Mouse (Mus musculus) MEL (cell line): Measurements from ENCODE around the gene Akr1d1. TPM values are rescaled to one million over a fixed set of nuclear protein-coding genes. Genes with fewer than 3 reads are reported as not detected.

ENCODE experiments used
- DNase-seq: peaks from one replicate; pipeline ENCODE4 v3.0.0; 2011; ENCODE audit warnings: low read depth, low spot score
- H3K27ac ChIP-seq: 2 replicates; pipeline ENCODE4 v1.5.1; 2012; ENCODE audit warnings: low read depth, mild to moderate bottlenecking, control low read depth, low read length, moderate library complexity; ENCODE audit not compliant: control insufficient read depth
- H3K27me3 ChIP-seq, 2 experiments: fragments of 150-350 bp in 1 of 2; sonication (generic) in 1 of 2; 2 replicates each; pipeline ENCODE4 v1.6.1; 2012; ENCODE audit warnings: low read length in 2 of 2, mild to moderate bottlenecking in 2 of 2, improper control_type of control experiment in 1 of 2, moderate library complexity in 1 of 2; ENCODE audit not compliant: insufficient read depth in 2 of 2, control insufficient read depth in 1 of 2
- H3K36me3 ChIP-seq, 2 experiments: 2 replicates each; pipeline ENCODE4 v1.6.1; 2012 to 2014; ENCODE audit warnings: low read length in 2 of 2, improper control_type of control experiment in 1 of 2, inconsistent platforms in 1 of 2, mild to moderate bottlenecking in 1 of 2; ENCODE audit not compliant: insufficient read depth in 2 of 2, control insufficient read depth in 1 of 2
- H3K4me1 ChIP-seq, 2 experiments: fragments of 150-350 bp in 1 of 2; sonication (generic) in 1 of 2; 2 replicates each; pipeline ENCODE4 v1.6.1; 2012; ENCODE audit warnings: low read length in 2 of 2, improper control_type of control experiment in 1 of 2, mild to moderate bottlenecking in 1 of 2; ENCODE audit not compliant: insufficient read depth in 2 of 2, control insufficient read depth in 1 of 2
- H3K4me3 ChIP-seq, 2 experiments: fragments of 150-350 bp in 1 of 2; sonication (generic) in 1 of 2; 2 replicates each; pipeline ENCODE4 v1.5.1; 2012; ENCODE audit warnings: low read depth in 2 of 2, low read length in 2 of 2, mild to moderate bottlenecking in 2 of 2, moderate library complexity in 2 of 2, control low read depth in 1 of 2, improper control_type of control experiment in 1 of 2; ENCODE audit not compliant: control insufficient read depth in 1 of 2, insufficient read depth in 1 of 2
- H3K79me2 ChIP-seq: 2 replicates; pipeline ENCODE4 v1.6.1; 2012; ENCODE audit warnings: mild to moderate bottlenecking, low read length, moderate library complexity; ENCODE audit not compliant: control insufficient read depth, poor library complexity, insufficient read depth
- H3K9ac ChIP-seq: 2 replicates; pipeline ENCODE4 v1.6.1; 2012; ENCODE audit warnings: low read depth, mild to moderate bottlenecking, control low read depth, low read length, moderate library complexity; ENCODE audit not compliant: control insufficient read depth, poor library complexity, severe bottlenecking
- H3K9me3 ChIP-seq: fragments of 150-350 bp; sonication (generic); replicated peaks from 2 replicates; pipeline ENCODE4 v1.6.1; 2012; ENCODE audit warnings: mild to moderate bottlenecking, low read length, improper control_type of control experiment, moderate library complexity; ENCODE audit not compliant: insufficient read depth
- CHD2 ChIP-seq: IDR thresholded peaks from 2 replicates; pipeline ENCODE4 v1.6.1; 2011; ENCODE audit warnings: low read length, improper control_type of control experiment
- CTCF ChIP-seq, 3 experiments: IDR thresholded peaks in 2 of 3; conservative IDR thresholded peaks in 1 of 3; 2 replicates each; pipeline ENCODE4 v1.5.1; 2011 to 2012; ENCODE audit warnings: low read length in 3 of 3, low read depth in 2 of 3, mild to moderate bottlenecking in 2 of 3, improper control_type of control experiment in 1 of 3, inconsistent platforms in 1 of 3, mixed read lengths in 1 of 3, moderate library complexity in 1 of 3; ENCODE audit not compliant: control insufficient read depth in 1 of 3, insufficient read depth in 1 of 3, poor library complexity in 1 of 3, severe bottlenecking in 1 of 3
- ETS1 ChIP-seq: IDR thresholded peaks from 2 replicates; pipeline ENCODE4 v1.6.1; 2012; ENCODE audit warnings: low read depth, mild to moderate bottlenecking, inconsistent platforms, low read length, improper control_type of control experiment, moderate library complexity
- GABPA ChIP-seq: IDR thresholded peaks from 2 replicates; pipeline ENCODE4 v1.6.1; 2012; ENCODE audit warnings: low read depth, mild to moderate bottlenecking, inconsistent platforms, low read length, improper control_type of control experiment, moderate library complexity
- JUND ChIP-seq: IDR thresholded peaks from 2 replicates; pipeline ENCODE4 v1.6.1; 2011; ENCODE audit warnings: low read depth, mild to moderate bottlenecking, improper control_type of control experiment, low read length
- KAT2A ChIP-seq: conservative IDR thresholded peaks from 2 replicates; pipeline ENCODE4 v1.6.1; 2012; ENCODE audit warnings: low read depth, low read length, improper control_type of control experiment, inconsistent platforms
- MAFK ChIP-seq: IDR thresholded peaks from 2 replicates; pipeline ENCODE4 v1.6.1; 2011; ENCODE audit warnings: low read depth, mild to moderate bottlenecking, low read length, improper control_type of control experiment, borderline replicate concordance
- MAZ ChIP-seq: IDR thresholded peaks from 2 replicates; pipeline ENCODE4 v1.6.1; 2012; ENCODE audit warnings: low read depth, mild to moderate bottlenecking, inconsistent platforms, low read length, improper control_type of control experiment
- MEF2A ChIP-seq: IDR thresholded peaks from 2 replicates; pipeline ENCODE4 v1.6.1; 2014; ENCODE audit warnings: low read depth, mild to moderate bottlenecking, inconsistent platforms, low read length, improper control_type of control experiment; ENCODE audit not compliant: poor library complexity, insufficient replicate concordance, severe bottlenecking; ENCODE audit errors: extremely low read depth
- MXI1 ChIP-seq: IDR thresholded peaks from 2 replicates; pipeline ENCODE4 v1.6.1; 2011; ENCODE audit warnings: mild to moderate bottlenecking, low read depth, low read length, improper control_type of control experiment
- MYC ChIP-seq: IDR thresholded peaks from 2 replicates; pipeline ENCODE4 v1.6.1; 2011; ENCODE audit warnings: low read depth, mild to moderate bottlenecking, low read length, improper control_type of control experiment, moderate library complexity
- POLR2AphosphoS2 ChIP-seq: IDR thresholded peaks from 2 replicates; pipeline ENCODE4 v1.6.1; 2011; ENCODE audit warnings: low read length, improper control_type of control experiment
- POLR2AphosphoS5 ChIP-seq: IDR thresholded peaks from 2 replicates; pipeline ENCODE4 v1.6.1; 2012; ENCODE audit warnings: low read depth, borderline replicate concordance, mild to moderate bottlenecking, inconsistent platforms, low read length, moderate library complexity, mixed read lengths
- SIN3A ChIP-seq: IDR thresholded peaks from 2 replicates; pipeline ENCODE4 v1.6.1; 2012; ENCODE audit warnings: low read length, improper control_type of control experiment, inconsistent platforms
- SMC3 ChIP-seq: IDR thresholded peaks from 2 replicates; pipeline ENCODE4 v1.6.1; 2011; ENCODE audit warnings: low read depth, low read length, improper control_type of control experiment
- TAL1 ChIP-seq: IDR thresholded peaks from 2 replicates; pipeline ENCODE4 v1.6.1; 2012; ENCODE audit warnings: mild to moderate bottlenecking, inconsistent platforms, low read length, moderate library complexity, mixed read lengths
- UBTF ChIP-seq: IDR thresholded peaks from 2 replicates; pipeline ENCODE4 v1.6.1; 2012; ENCODE audit warnings: low read depth, mild to moderate bottlenecking, inconsistent platforms, low read length, improper control_type of control experiment, moderate library complexity, borderline replicate concordance; ENCODE audit not compliant: insufficient read depth
- ZMIZ1 ChIP-seq: IDR thresholded peaks from 2 replicates; pipeline ENCODE4 v1.6.1; 2012; ENCODE audit warnings: low read depth, mild to moderate bottlenecking, inconsistent platforms, low read length, improper control_type of control experiment, moderate library complexity
- polyA plus RNA-seq, 2 experiments: library from polyadenylated mRNA; stranded (reverse) in 1 of 2; unstranded in 1 of 2; fragments of >175 nt in 1 of 2; fragments of >200 nt in 1 of 2; gene quantifications; 2 replicates each; pipeline versions ENCODE4 v1.2.1 to v1.2.4; 2012; ENCODE audit warnings: low replicate concordance in 2 of 2, low read depth in 1 of 2; ENCODE audit not compliant: insufficient read length in 2 of 2, insufficient read depth in 1 of 2, missing spikeins in 1 of 2
- total RNA-seq: library from RNA; depleted of rRNA; stranded (reverse); fragments of 300-350 nt; gene quantifications from 2 replicates; pipeline ENCODE4 v1.2.3, GENCODE M21; 2012

Gene Akr1d1
- total and polyA plus RNA-seq, 3 experiments: not detected

DNA sequence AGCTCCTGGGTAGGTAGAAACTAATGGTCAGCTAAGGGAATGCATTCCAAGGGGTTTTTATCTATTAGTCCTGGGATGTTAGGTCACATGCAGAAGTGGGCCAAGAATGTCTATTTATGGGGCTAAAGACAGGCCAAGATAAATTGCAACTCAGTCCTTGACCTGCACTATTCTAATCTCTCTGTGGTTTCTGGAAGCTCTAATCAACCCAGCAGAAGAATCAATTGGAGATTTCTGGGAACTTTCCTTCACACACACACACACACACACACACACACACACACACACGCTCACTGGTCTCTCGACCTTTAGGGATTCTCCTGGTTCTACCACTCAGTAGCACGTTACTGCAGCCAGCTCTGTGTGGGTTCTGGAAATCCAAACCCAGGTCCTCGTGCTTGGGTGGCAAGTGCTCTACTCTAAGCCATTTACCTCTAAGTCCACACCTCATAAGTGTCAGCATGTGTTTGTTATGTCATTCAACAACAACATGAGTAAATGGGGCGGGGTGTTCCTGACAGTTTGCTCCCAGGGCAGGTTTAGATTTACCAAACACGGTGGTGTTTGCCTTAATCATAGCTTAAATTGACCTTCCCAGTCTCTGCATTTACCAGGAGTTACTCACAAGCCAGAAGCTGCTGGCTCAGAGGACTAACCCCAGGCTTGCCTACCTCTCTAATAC, 82.8 kb downstream of the Akr1d1 start:
- Histone ChIP-seq H3K36me3 (no peaks in the 10 kb centered on the region), H3K27ac (no peak overlapping the region), H3K27me3 (no peaks in the 10 kb centered on the region), H3K79me2 (no peaks in the 10 kb centered on the region), H3K9ac (no peak overlapping the region), H3K4me1 (no peaks in the 10 kb centered on the region), H3K9me3 (no peaks in the 10 kb centered on the region), H3K4me3 (no peak overlapping the region)
- TF ChIP-seq MYC (no peak), CTCF (IDR thresholded peaks at IDR 0.05 in 2 of 3, conservative IDR thresholded peaks at IDR 0.05 in 1 of 3; ENCODE audit: control insufficient read depth in 1 of 3, insufficient read depth in 1 of 3, low read depth in 2 of 3, low read length in 3 of 3, poor library complexity in 1 of 3, severe bottlenecking in 1 of 3) (no peak), GABPA (no peak), JUND (no peak), MAFK (no peak), POLR2AphosphoS5 (no peak), POLR2AphosphoS2 (no peak), UBTF (no peak), ETS1 (no peak), TAL1 (no peak), MEF2A (no peak)
- no peak for DNase-seq

DNA sequence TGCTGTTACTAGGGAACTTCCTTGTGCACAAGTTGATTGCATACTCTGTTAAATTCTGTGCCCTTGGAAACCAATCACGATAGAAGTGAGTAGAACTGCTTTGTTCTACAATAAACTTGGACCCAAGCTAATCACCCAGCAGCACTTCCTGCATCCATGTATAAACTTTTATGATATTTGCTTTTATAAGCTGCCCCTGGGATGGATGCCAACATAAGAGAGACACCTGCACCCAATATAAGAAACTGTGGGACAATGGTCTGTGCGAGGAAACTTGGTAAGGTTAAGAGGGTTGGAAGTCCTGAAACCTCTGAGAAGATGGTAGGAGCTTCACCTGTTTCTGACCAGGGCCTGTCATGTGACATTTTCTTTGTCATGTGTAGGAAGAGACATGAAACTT, 85.5 kb downstream of the Akr1d1 start:
- no peaks in the 10 kb centered on the region for H3K4me1 ChIP-seq
- H3K9me3 ChIP-seq: no peaks in the 10 kb centered on the region

DNA sequence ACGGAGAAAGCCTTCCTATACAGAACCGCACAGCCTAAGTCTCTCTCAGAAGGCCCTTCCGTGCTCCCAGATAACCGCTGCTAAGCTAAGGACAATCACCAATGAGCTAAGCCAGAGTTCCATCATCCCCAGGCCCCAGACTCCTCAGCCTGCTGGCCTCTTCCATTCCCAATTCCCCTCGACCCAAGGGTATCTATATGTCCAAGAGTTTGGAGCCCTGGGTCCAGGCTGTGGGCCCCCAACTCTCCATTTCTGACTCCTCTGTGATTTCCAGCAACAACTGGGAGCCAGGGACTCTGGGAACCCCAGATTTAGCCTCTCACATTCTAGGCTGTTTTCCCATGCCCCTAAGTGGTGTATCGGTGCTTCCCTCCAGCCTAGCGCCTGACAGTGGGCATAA, 86.2 kb downstream of the Akr1d1 start:
- no peaks in the 10 kb centered on the region for H3K27me3 ChIP-seq
- no peak for TF ChIP-seq MAFK
- TF ChIP-seq MXI1: no peak
- no peak overlapping the region for H3K27ac ChIP-seq
- H3K79me2 ChIP-seq: no peaks in the 10 kb centered on the region
- no peaks in the 10 kb centered on the region for H3K36me3 ChIP-seq
- no peaks in the 10 kb centered on the region for H3K4me1 ChIP-seq
- no peaks in the 10 kb centered on the region for H3K9me3 ChIP-seq
- DNase-seq: no peak
- no peak overlapping the region for H3K9ac ChIP-seq
- H3K4me3 ChIP-seq: no peak overlapping the region

More for the DNA sequence above, 85.5 kb downstream of the Akr1d1 start:
- TF ChIP-seq CHD2 (no peak), MAZ (no peak), POLR2AphosphoS5 (no peak), TAL1 (no peak), SMC3 (no peak), ZMIZ1 (no peak), SIN3A (no peak), JUND (no peak), KAT2A (no peak)
- Histone ChIP-seq H3K27ac (no peak overlapping the region), H3K79me2 (no peaks in the 10 kb centered on the region), H3K4me3 (no peak overlapping the region), H3K27me3 (no peaks in the 10 kb centered on the region), H3K36me3 (no peaks in the 10 kb centered on the region), H3K9ac (no peak overlapping the region)
- DNase-seq: no peak
